Mouse (Mus musculus) E14TG2a.4 (cell line): Measurements from ENCODE around the gene Zfp646.

Source experiments
- CTCF ChIP-seq: conservative IDR thresholded peaks from 2 replicates; pipeline ENCODE4 v1.5.1; 2014; ENCODE audit warnings: low read length
- NANOG ChIP-seq: IDR thresholded peaks from 2 replicates; pipeline ENCODE4 v1.6.1; 2014; ENCODE audit warnings: borderline replicate concordance, low read length, mixed read lengths

DNA sequence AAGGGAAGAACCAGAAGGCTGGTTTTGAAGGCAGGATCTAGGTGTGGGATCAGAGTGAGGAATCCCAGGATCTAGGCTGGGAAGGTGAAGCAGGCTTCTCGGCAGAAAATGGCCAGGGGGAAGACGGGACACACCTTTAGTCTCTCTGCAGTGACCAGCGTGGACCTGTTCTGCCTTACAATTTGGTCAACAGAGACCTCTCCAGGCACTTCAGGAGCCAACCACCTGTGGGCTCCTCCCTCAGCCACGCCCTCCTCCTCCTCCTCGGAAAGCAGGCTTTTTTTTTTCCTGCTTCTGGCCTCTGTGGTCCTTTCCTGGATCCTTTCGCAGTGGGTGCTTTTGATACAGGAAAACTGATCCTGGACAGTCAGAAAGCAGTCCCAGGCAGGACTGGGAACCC, 53.9 kb downstream of the Zfp646 start, which contains the start of gene Prss8:
- TF ChIP-seq CTCF (no peak), NANOG (no peak)
